Mouse (Mus musculus) liver, embryonic 14.5 days (tissue): Measurements from ENCODE around the gene Selenos.
"Not testable (repeated sequence)": the region's sequence is repeated elsewhere in the genome, so short reads cannot be mapped to it uniquely, and the experiment has no call there.

Source experiments
- CTCF ChIP-seq: IDR thresholded peaks from 2 replicates; pipeline ENCODE4 v1.5.1; 2016; ENCODE audit warnings: antibody characterized with exemption, low read depth, control low read depth
- EP300 ChIP-seq: IDR thresholded peaks from 2 replicates; pipeline ENCODE4 v1.6.1; 2016; ENCODE audit warnings: antibody characterized with exemption, low read depth

DNA sequence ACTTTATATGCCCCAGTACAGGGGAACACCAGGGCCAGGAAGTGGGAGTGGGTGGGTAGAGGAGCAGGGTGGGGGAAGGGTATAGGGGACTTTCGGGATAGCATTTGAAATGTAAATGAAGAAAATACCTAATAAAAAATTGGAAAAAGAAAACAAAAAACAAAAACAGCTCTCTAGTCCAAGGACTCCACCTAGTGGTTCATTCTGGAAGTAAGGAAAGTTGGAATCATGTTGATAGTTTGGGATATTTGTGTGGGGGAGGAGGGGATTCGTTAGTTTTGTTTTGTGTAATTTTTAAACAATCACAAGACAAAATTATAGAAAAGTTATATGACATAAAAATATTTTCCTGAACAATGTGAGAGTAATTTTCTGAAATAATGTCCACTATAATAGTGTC lies 24.1 kb upstream of the Selenos start:
- peak; percentile 61 for TF ChIP-seq CTCF
- TF ChIP-seq EP300: not testable (repeated sequence)
